Mouse (Mus musculus): ENCODE results near the gene Gm28048.

GRCm38 (mm10) chr11:22857705-22858440 is 124.0 kb downstream of the Gm28048 start:
- TF ChIP-seq CTCF (IDR thresholded peaks at IDR 0.05; ENCODE audit: low read depth) = no peak
- no peak for TF ChIP-seq EP300 (IDR thresholded peaks at IDR 0.05; ENCODE audit: low read depth)

Measured in liver, embryonic 14.5 days (tissue).